Mouse (Mus musculus) forebrain, embryonic 14.5 days (tissue): Measurements from ENCODE around the gene Arhgef26. TPM values are rescaled to one million over a fixed set of nuclear protein-coding genes. Genes with fewer than 3 reads are reported as not detected.

ENCODE experiments used
- ATAC-seq: fragments of 200-750 bp; cut with Nextera tagmentation; 2 replicates; pipeline ENCODE4 v1.8.0; 2017; ENCODE audit warnings: mild to moderate bottlenecking, moderate library complexity
- DNase-seq: peaks from one replicate; pipeline ENCODE4 v3.0.0-alpha.2; 2015; ENCODE audit warnings: low spot score
- H3K27ac ChIP-seq: fragments of 300-500 bp; sonication (generic); 2 replicates; pipeline ENCODE4 v1.5.1; 2014; ENCODE audit warnings: low read depth, mild to moderate bottlenecking, control low read depth, low read length, moderate library complexity
- H3K27me3 ChIP-seq: fragments of 300-500 bp; sonication (generic); replicated peaks from 2 replicates; pipeline ENCODE4 v1.6.1; 2014; ENCODE audit warnings: low read length, control low read depth, mixed read lengths; ENCODE audit not compliant: control insufficient read depth, insufficient read depth
- H3K36me3 ChIP-seq: fragments of 300-500 bp; sonication (generic); 2 replicates; pipeline ENCODE4 v1.6.1; 2014; ENCODE audit warnings: low read length, control low read depth; ENCODE audit not compliant: control insufficient read depth, insufficient read depth
- H3K4me1 ChIP-seq: fragments of 300-500 bp; sonication (generic); 2 replicates; pipeline ENCODE4 v1.6.1; 2014; ENCODE audit warnings: antibody characterized with exemption, low read length, control low read depth; ENCODE audit not compliant: control insufficient read depth, insufficient read depth
- H3K4me2 ChIP-seq: fragments of 300-500 bp; sonication (generic); 2 replicates; pipeline ENCODE4 v1.6.1; 2014; ENCODE audit warnings: mild to moderate bottlenecking, control low read depth, low read length
- H3K4me3 ChIP-seq: fragments of 300-500 bp; sonication (generic); 2 replicates; pipeline ENCODE4 v1.5.1; 2014; ENCODE audit warnings: low read depth, low read length, control low read depth
- H3K9ac ChIP-seq: fragments of 300-500 bp; sonication (generic); 2 replicates; pipeline ENCODE4 v1.6.1; 2014; ENCODE audit warnings: mild to moderate bottlenecking, low read length, control low read depth, moderate library complexity
- H3K9me3 ChIP-seq: fragments of 300-500 bp; sonication (generic); replicated peaks from 2 replicates; pipeline ENCODE4 v1.6.1; 2016; ENCODE audit warnings: low read length, control low read depth, mixed read lengths; ENCODE audit not compliant: control insufficient read depth
- WGBS: fragments of 180-500 bp; shearing (Covaris S2); extraction: QIAGEN DNeasy Blood & Tissue Kit; methylation state at CpG from one replicate; pipeline ENCODE4 v1.1.7; 2014; 5-methylcytosine and 5-hydroxymethylcytosine counted together
- polyA plus RNA-seq: library from polyadenylated mRNA; unstranded; fragments of >200 nt; fragmentation: Nextera tagmentation; extraction: Ambion mirVana; gene quantifications from 2 replicates; pipeline ENCODE4 v1.2.1, GENCODE M21; 2014

The Arhgef26 gene
- polyA plus RNA-seq, result 7.2 and 9.3 TPM in 2 replicates

DNA sequence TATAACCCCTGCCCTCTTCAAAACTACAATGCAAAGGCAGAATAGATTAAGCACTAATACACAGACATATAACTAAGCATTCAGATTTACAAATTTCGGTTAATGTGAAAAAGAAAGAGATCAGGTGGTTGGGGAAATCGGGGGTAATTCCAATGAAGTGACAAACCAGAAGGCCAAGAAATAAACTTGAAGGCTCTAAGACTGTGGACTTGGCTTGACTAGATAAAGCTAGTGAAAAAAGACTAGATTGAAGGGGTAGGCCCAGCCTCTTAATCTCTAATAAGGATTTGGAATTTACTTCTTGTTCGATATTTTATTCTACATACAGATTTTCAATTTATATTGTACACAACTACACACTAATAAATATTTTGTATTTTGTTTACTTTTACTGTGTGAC lies at the start of gene Arhgef26:
TSS of gene Arhgef26 (plus strand) at position 301 of the 400 bp plus-strand sequence.
- Histone ChIP-seq H3K4me2 (peak within 1 kb of the TSS; percentile 81), H3K4me3 (peak within 1 kb of the TSS; percentile 70), H3K9ac (peak within 1 kb of the TSS; percentile 75), H3K9me3 (no peaks in the 10 kb centered on the region), H3K36me3 (no peaks in the 10 kb centered on the region), H3K27ac (peak within 1 kb of the TSS; percentile 56), H3K27me3 (no peaks in the 10 kb centered on the region), H3K4me1 (peaks cover 8% of the 10 kb centered on the region)
- no peak for ATAC-seq
- WGBS, result 85% methylated on average over 3 of the region's 3 CpGs
- DNase-seq, result no peak

DNA sequence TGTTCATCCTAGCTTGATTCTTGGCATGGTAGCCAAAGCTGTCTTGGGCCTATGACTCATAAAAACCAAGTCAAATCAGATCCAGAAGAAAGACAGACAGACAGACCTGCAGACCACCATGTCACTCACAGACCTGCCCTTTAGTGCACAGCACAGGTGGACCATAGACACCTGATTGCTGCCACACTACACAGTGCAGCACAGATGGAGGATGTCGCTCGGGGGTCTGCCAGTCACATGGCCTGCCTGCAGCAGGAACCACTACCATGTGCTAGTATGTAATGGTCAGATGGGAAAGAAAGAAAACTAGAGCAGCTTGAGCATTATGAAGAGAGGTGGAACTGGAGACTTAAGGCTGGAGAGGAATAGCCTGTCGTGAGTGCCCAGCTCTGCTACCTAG lies 27.7 kb upstream of the Arhgef26 start:
- WGBS, result 95% methylated on average over 3 of the region's 3 CpGs
- ATAC-seq, result no peak

GRCm38 (mm10) chr3:62311224-62311623 lies 26.9 kb upstream of the Arhgef26 start:
- ATAC-seq (no peak), DNase-seq (no peak)
- no peaks in the 10 kb centered on the region for H3K27me3 ChIP-seq
- H3K9ac ChIP-seq, result no peak overlapping the region
- H3K4me2 ChIP-seq, result no peak overlapping the region
- H3K27ac ChIP-seq, result no peak overlapping the region
- no peaks in the 10 kb centered on the region for H3K9me3 ChIP-seq
- no peaks in the 10 kb centered on the region for H3K36me3 ChIP-seq
- H3K4me3 ChIP-seq, result no peak overlapping the region
- WGBS, result 76% methylated on average over 5 of the region's 5 CpGs
- H3K4me1 ChIP-seq, result no peaks in the 10 kb centered on the region

More for the DNA sequence above, 27.7 kb upstream of the Arhgef26 start:
- H3K36me3 ChIP-seq, result no peaks in the 10 kb centered on the region
- H3K27me3 ChIP-seq, result no peaks in the 10 kb centered on the region
- no peak overlapping the region for H3K27ac ChIP-seq
- no peak overlapping the region for H3K9ac ChIP-seq
- no peaks in the 10 kb centered on the region for H3K4me1 ChIP-seq
- DNase-seq, result no peak
- H3K4me3 ChIP-seq, result no peak overlapping the region
- no peaks in the 10 kb centered on the region for H3K9me3 ChIP-seq
- no peak overlapping the region for H3K4me2 ChIP-seq

DNA sequence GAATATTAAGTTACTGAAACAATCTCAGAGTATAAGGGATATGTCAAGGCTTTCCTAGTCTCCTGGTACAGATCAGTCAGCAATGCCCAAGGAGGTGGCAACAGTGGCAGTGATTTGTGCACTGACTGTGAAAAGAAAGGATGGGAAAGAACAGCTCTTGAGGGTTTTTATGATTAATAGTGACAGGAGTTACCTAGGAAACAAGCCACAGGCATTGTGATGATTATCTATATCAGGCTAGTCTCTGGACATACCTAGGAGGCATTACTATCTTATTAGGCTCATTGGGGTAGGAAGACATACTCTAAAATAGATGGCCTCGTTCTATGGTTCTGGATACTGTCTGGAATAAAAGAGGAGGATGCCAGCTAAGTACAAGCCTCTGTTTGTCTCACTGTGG lies 13.4 kb upstream of the Arhgef26 start:
- no peak overlapping the region for H3K27ac ChIP-seq
- H3K4me2 ChIP-seq, result no peak overlapping the region
- no peaks in the 10 kb centered on the region for H3K27me3 ChIP-seq
- H3K9me3 ChIP-seq, result no peaks in the 10 kb centered on the region
- H3K36me3 ChIP-seq, result no peaks in the 10 kb centered on the region
- H3K9ac ChIP-seq, result no peak overlapping the region
- no peaks in the 10 kb centered on the region for H3K4me1 ChIP-seq
- DNase-seq (no peak), ATAC-seq (no peak)
- no peak overlapping the region for H3K4me3 ChIP-seq
- WGBS, result 64% methylated on average over 1 of the region's 1 CpGs

GRCm38 (mm10) chr3:62327903-62328302 lies 10.2 kb upstream of the Arhgef26 start:
- WGBS, result 20% methylated on average over 2 of the region's 2 CpGs
- Histone ChIP-seq H3K9ac (no peak overlapping the region), H3K4me3 (no peak overlapping the region), H3K27me3 (no peaks in the 10 kb centered on the region), H3K4me2 (no peak overlapping the region), H3K4me1 (no peaks in the 10 kb centered on the region), H3K9me3 (no peaks in the 10 kb centered on the region), H3K27ac (no peak overlapping the region), H3K36me3 (no peaks in the 10 kb centered on the region)
- peak; percentile 72 for ATAC-seq
- peak; percentile 65 for DNase-seq

DNA sequence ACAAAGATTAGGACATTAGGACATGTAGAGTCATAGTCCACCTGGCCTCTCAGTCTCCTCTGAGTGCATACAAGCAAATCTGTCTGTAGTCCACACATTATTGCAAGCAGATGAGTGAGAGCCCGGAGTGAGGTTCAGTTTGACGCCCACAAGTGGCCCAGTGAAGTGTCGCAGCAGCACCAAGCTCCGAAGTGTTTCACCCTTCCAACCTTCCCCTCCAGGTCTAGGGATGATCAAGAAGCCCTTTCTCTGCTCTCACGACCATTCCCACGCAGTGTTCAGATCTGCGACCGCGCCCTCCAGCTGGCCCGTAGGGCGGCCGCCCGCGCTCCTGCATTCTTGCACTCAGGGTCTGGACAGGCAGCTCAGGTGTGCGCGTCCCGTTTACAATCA lies 313 bp downstream of the Arhgef26 start:
- WGBS, result 2% methylated on average over 17 of the region's 17 CpGs
- Histone ChIP-seq H3K4me3 (peak overlapping the region; percentile 70), H3K4me1 (peaks cover 8% of the 10 kb centered on the region), H3K9ac (peak overlapping the region; percentile 75), H3K4me2 (peak overlapping the region; percentile 81), H3K9me3 (no peaks in the 10 kb centered on the region), H3K36me3 (no peaks in the 10 kb centered on the region), H3K27me3 (no peaks in the 10 kb centered on the region), H3K27ac (0 out of 2 replicates have a peak overlapping the region, but pooled peaks have one; percentile 56)
- ATAC-seq, result no peak
- DNase-seq, result no peak

GRCm38 (mm10) chr3:62338854-62339515 lies 841 bp downstream of the Arhgef26 start:
- Histone ChIP-seq H3K4me3 (peak overlapping the region; percentile 70), H3K4me2 (peak overlapping the region; percentile 81), H3K9ac (peak overlapping the region; percentile 75), H3K4me1 (peaks cover 8% of the 10 kb centered on the region), H3K27me3 (no peaks in the 10 kb centered on the region), H3K27ac (peak overlapping the region; percentile 56), H3K36me3 (no peaks in the 10 kb centered on the region), H3K9me3 (no peaks in the 10 kb centered on the region)
- DNase-seq (peak; percentile 73), ATAC-seq (peak; percentile 96)
- WGBS, result under 1% methylated on average over 62 of the region's 68 CpGs

DNA sequence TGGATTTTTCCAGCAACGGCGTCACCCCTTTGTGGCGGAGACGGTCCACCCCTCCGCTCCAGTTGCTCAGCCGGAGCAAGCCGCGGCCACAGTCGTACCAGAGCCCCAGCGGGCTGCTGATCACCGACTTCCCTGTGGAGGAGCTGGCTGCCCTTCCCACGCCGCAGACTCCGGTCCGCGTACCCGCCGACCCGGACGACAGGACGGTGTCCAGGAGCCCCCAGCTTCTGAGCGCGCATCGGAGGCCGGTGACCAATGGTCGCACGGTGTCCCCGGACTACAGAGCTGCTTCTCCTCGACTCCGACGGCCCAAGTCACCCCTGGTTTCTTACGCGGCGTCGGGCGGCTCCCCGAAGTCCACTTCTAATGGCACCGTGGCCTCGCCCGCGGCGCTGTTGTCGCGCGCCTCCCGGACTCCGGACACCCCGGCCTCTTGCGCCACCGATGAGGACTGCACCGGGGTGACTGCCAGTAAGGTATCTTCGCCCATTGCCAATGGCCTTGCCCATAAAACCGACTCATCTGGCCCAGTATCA lies 1.4 kb downstream of the Arhgef26 start:
- H3K9me3 ChIP-seq, result no peaks in the 10 kb centered on the region
- no peaks in the 10 kb centered on the region for H3K27me3 ChIP-seq
- peak overlapping the region; percentile 70 for H3K4me3 ChIP-seq
- peak overlapping the region; percentile 75 for H3K9ac ChIP-seq
- DNase-seq, result peak; percentile 37
- peaks cover 8% of the 10 kb centered on the region for H3K4me1 ChIP-seq
- peak overlapping the region; percentile 81 for H3K4me2 ChIP-seq
- ATAC-seq, result peak; percentile 51
- peak overlapping the region; percentile 56; the same call in 1 of the 2 replicates for H3K27ac ChIP-seq
- under 1% methylated on average over 46 of the region's 53 CpGs for WGBS
- H3K36me3 ChIP-seq, result no peaks in the 10 kb centered on the region

GRCm38 (mm10) chr3:62340154-62340760 lies 2.1 kb downstream of the Arhgef26 start:
- DNase-seq, result peak; percentile 31
- peaks cover 8% of the 10 kb centered on the region for H3K4me1 ChIP-seq
- H3K27me3 ChIP-seq, result no peaks in the 10 kb centered on the region
- no peaks in the 10 kb centered on the region for H3K36me3 ChIP-seq
- no peak for ATAC-seq
- H3K9ac ChIP-seq, result peak overlapping the region; percentile 75
- 7% methylated on average over 16 of the region's 16 CpGs for WGBS
- no peaks in the 10 kb centered on the region for H3K9me3 ChIP-seq
- H3K27ac ChIP-seq, result no peak overlapping the region
- peak overlapping the region; percentile 81 for H3K4me2 ChIP-seq
- H3K4me3 ChIP-seq, result peak overlapping the region; percentile 70
